Mouse (Mus musculus) heart, embryonic 14.5 days (tissue): ENCODE data around the gene Spib. TPM values are rescaled to one million over a fixed set of nuclear protein-coding genes. Genes with fewer than 3 reads are reported as not detected.

ENCODE experiments used
- ATAC-seq: fragments of 200-750 bp; cut with Nextera tagmentation; 2 replicates; pipeline ENCODE4 v1.8.0; 2017; ENCODE audit warnings: low read depth, moderate TSS enrichment; ENCODE audit not compliant: insufficient number of reproducible peaks, insufficient read depth, low FRiP score
- H3K27ac ChIP-seq, 2 experiments: fragments of 200-500 bp in 1 of 2; fragments of 300-500 bp in 1 of 2; sonication (generic) in 1 of 2; replicated peaks in 1 of 2; 2 replicates each; pipeline ENCODE4 v1.5.1; 2012 to 2014; ENCODE audit warnings: low read depth in 2 of 2, low read length in 2 of 2, control low read depth in 1 of 2, mild to moderate bottlenecking in 1 of 2, mixed read lengths in 1 of 2; ENCODE audit not compliant: control insufficient read depth in 1 of 2, insufficient read depth in 1 of 2
- H3K27me3 ChIP-seq: fragments of 300-500 bp; sonication (generic); 2 replicates; pipeline ENCODE4 v1.6.1; 2014; ENCODE audit warnings: mild to moderate bottlenecking, low read length, control low read depth; ENCODE audit not compliant: control insufficient read depth, insufficient read depth
- H3K36me3 ChIP-seq: fragments of 300-500 bp; sonication (generic); 2 replicates; pipeline ENCODE4 v1.6.1; 2014; ENCODE audit warnings: mild to moderate bottlenecking, control low read depth, low read length, mixed read lengths; ENCODE audit not compliant: control insufficient read depth, insufficient read depth
- H3K4me1 ChIP-seq, 2 experiments: fragments of 200-500 bp in 1 of 2; fragments of 300-500 bp in 1 of 2; sonication (generic) in 1 of 2; 2 replicates each; pipeline ENCODE4 v1.6.1; 2012 to 2014; ENCODE audit warnings: low read length in 2 of 2, control low read depth in 1 of 2, mixed read lengths in 1 of 2; ENCODE audit not compliant: control insufficient read depth in 2 of 2, insufficient read depth in 2 of 2
- H3K4me2 ChIP-seq: fragments of 300-500 bp; sonication (generic); 2 replicates; pipeline ENCODE4 v1.6.1; 2014; ENCODE audit warnings: mild to moderate bottlenecking, low read length
- H3K4me3 ChIP-seq, 2 experiments: fragments of 200-500 bp in 1 of 2; fragments of 300-500 bp in 1 of 2; sonication (generic) in 1 of 2; 2 replicates each; pipeline ENCODE4 v1.5.1; 2012 to 2014; ENCODE audit warnings: low read length in 2 of 2, mild to moderate bottlenecking in 2 of 2, control low read depth in 1 of 2, low read depth in 1 of 2, moderate library complexity in 1 of 2; ENCODE audit not compliant: control insufficient read depth in 1 of 2, insufficient read depth in 1 of 2
- H3K9ac ChIP-seq: fragments of 300-500 bp; sonication (generic); 2 replicates; pipeline ENCODE4 v1.6.1; 2014; ENCODE audit warnings: mild to moderate bottlenecking, low read length
- H3K9me3 ChIP-seq: fragments of 300-500 bp; sonication (generic); 2 replicates; pipeline ENCODE4 v1.6.1; 2016; ENCODE audit warnings: low read length, control low read depth; ENCODE audit not compliant: control insufficient read depth
- WGBS: fragments of 180-500 bp; shearing (Covaris S2); extraction: QIAGEN DNeasy Blood & Tissue Kit; methylation state at CpG from one replicate; pipeline ENCODE4 v1.1.7; 2014; 5-methylcytosine and 5-hydroxymethylcytosine counted together
- polyA plus RNA-seq: library from polyadenylated mRNA; unstranded; fragments of >200 nt; fragmentation: Nextera tagmentation; extraction: Ambion mirVana; gene quantifications from 2 replicates; pipeline ENCODE4 v1.2.1, GENCODE M21; 2014

The Spib gene
- polyA plus RNA-seq, 1 experiment from 2014 or later, result not detected

DNA sequence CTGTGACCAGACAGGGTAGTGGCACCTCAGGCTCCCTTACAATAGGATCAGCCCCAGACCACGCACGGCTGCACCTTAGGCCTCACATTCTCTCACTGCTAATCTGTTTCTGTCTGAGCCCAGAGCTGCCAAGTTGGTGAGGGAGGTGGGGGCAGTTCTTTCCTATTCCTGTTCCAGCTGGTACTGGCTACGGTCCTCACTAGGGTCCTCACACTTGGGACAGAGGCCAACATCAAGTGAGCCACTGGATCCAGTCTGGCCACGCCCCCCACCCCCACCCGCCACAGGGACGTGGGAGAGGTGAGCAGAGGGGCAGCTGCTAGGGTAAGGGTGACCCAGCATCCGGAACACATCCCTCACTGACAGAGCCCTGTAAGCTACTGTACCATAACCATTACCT is 5.1 kb upstream of the Spib start:
- no peaks in the 10 kb centered on the region for H3K27me3 ChIP-seq
- no peak overlapping the region for H3K4me3 ChIP-seq
- H3K4me2 ChIP-seq, result no peak overlapping the region
- no peaks in the 10 kb centered on the region for H3K9me3 ChIP-seq
- ATAC-seq, result no peak
- WGBS, result 67% methylated on average over 7 of the region's 7 CpGs
- peaks cover 95% of the 10 kb centered on the region for H3K36me3 ChIP-seq
- no peak overlapping the region; a peak in 1 of 4 replicates for H3K27ac ChIP-seq
- H3K9ac ChIP-seq, result no peak overlapping the region
- H3K4me1 ChIP-seq, result peaks cover 2 to 10% of the 10 kb centered on the region in 2 experiments; a peak in 1 of 4 replicates

DNA sequence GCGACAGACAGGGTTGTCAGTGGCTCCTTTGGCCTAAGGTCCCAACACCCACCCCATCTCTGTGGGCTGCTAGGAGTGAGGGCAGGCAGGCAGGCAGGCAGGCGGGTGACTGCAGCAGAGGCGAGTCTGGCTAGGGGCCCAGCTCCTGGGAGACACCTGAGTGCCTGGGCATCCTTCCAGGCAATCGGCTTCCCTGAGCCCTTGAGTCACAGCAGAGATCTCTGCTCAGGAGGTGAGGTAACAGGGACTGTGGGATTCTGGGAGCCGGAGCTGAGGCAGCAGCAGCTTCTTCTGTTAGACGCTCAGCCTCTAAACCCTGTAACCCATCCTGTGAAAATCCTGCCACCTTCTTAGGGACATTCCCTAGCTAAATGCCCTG is 4.7 kb upstream of the Spib start:
- 57% methylated on average over 6 of the region's 6 CpGs for WGBS
- ATAC-seq, result no peak
- H3K9me3 ChIP-seq, result no peaks in the 10 kb centered on the region
- peaks cover 90% of the 10 kb centered on the region for H3K36me3 ChIP-seq
- H3K4me1 ChIP-seq, result peaks cover 2 to 10% of the 10 kb centered on the region in 2 experiments; a peak in 1 of 4 replicates
- no peak overlapping the region for H3K9ac ChIP-seq
- no peak overlapping the region for H3K4me2 ChIP-seq
- H3K27me3 ChIP-seq, result no peaks in the 10 kb centered on the region
- H3K27ac ChIP-seq, result no peak overlapping the region; a peak in 1 of 4 replicates
- no peak overlapping the region for H3K4me3 ChIP-seq

DNA sequence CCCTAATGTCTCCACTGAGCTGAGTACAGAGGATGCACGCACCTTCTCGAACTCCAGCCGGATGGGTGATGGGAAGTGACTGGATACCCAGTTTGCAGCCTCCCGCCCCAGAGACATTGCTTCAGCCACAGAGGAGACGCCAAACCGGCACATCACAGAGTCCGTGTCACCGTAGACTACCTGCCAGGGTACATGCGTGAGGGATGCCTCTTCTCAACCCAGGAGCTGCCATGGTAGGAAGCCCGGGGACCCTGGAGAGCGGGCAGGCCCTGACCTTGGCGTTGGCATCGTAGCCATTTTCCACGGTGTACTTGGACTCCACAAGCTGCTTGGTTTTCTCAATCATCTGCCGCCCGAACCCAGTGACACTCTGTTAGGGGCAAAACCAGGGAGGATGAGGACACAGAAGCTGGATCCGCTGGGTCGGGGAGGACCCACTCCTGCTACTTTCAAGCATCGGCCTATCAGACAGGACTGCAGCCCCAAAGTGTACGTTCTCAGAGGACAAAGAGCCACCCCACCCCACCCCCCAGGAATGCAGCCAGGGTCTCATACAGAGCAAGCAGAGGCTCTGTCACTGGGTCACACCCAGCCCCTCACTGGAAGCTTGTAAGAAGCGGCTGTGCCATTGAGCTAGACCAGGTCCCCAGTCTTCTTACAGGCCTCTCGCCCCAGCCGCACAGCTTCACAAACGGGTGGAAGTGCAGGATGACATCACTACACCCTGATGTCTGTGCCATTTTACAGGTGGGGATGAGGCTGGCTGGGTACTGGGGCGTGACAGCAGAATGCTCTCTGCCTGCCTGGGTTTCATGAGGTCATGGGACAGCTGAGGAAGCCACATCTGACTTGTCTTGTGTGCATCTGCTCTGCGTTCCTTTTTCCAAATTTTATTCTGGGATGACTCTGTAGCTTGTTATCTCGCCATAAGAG is 4.1 kb upstream of the Spib start:
- WGBS, result 87% methylated on average over 27 of the region's 27 CpGs
- Histone ChIP-seq H3K4me2 (no peak overlapping the region), H3K27me3 (no peaks in the 10 kb centered on the region), H3K36me3 (peaks cover 84% of the 10 kb centered on the region), H3K4me1 (peaks cover 2 to 10% of the 10 kb centered on the region in 2 experiments; a peak in 1 of 4 replicates), H3K4me3 (no peak overlapping the region), H3K27ac (no peak overlapping the region), H3K9ac (no peak overlapping the region), H3K9me3 (no peaks in the 10 kb centered on the region)
- ATAC-seq, result no peak

DNA sequence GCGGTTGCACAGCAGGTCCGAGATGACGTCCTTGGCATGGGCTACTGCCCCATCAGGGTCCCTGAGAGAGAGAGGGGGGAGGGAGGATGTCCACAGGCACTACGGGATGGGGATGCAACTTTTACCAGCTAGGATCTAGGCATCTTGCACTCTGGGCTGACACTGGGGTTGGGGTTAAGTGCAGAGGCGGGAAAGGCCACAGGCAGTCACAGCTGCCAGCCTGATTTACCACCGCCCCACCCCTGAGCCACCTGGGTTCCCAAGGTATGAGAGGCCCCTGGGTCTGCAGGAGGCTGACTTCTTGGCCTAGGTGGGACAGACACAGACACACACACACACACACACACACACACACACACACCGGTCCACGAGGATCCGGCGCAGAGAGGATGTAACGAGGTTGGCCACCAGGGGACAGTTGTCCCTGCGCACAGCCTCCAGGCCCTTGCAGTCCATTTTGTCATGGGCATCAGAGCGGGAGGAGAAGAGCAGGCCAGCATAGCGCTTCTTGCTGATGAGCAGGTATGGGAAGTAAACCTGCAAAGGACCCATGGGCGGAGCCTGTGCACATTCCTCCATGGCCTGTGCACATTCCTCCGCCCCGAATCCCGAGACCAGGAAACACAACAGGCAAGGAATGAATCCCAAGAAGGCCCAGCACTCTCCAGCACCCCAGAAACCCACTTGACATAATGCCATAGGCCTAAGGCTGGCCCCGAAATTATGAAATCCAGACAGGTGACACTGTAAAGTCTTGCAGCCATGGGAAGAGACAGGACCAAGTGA is 3.0 kb upstream of the Spib start:
- no peak overlapping the region for H3K4me3 ChIP-seq
- H3K9me3 ChIP-seq, result no peaks in the 10 kb centered on the region
- H3K36me3 ChIP-seq, result peaks cover 73% of the 10 kb centered on the region
- H3K9ac ChIP-seq, result no peak overlapping the region
- no peak overlapping the region for H3K27ac ChIP-seq
- H3K27me3 ChIP-seq, result 0 out of 2 replicates have a peak, but pooled peaks cover 4% of the 10 kb centered on the region
- H3K4me2 ChIP-seq, result no peak overlapping the region
- peaks cover 2 to 10% of the 10 kb centered on the region in 2 experiments; a peak in 1 of 4 replicates for H3K4me1 ChIP-seq
- no peak for ATAC-seq
- WGBS, result 87% methylated on average over 19 of the region's 19 CpGs

DNA sequence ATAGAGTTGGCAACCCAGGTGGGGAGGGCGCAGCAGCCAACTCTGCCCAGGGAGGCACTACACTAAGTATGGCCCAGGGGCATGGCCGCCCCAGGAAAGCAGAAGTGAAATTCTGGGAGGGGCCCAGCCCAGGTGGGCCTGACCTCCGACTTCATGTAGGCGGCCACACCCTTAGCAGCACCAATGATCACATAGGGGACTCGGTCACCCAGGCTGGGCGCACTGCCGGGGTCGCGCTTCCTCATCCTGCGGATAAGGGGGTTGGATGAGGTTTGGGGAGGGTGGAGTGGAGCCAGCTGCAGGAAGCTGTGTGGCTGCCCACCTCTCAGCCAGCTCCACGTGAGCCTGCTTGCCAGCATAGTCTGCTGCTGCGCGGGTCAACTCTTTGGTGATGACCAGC is 2.4 kb upstream of the Spib start:
- 90% methylated on average over 13 of the region's 13 CpGs for WGBS
- Histone ChIP-seq H3K36me3 (peaks cover 67% of the 10 kb centered on the region), H3K9ac (no peak overlapping the region), H3K4me3 (no peak overlapping the region), H3K4me2 (no peak overlapping the region), H3K9me3 (no peaks in the 10 kb centered on the region), H3K27ac (no peak overlapping the region), H3K27me3 (peaks cover 6% of the 10 kb centered on the region), H3K4me1 (peaks cover 2 to 10% of the 10 kb centered on the region in 2 experiments; a peak in 1 of 4 replicates)
- no peak for ATAC-seq

DNA sequence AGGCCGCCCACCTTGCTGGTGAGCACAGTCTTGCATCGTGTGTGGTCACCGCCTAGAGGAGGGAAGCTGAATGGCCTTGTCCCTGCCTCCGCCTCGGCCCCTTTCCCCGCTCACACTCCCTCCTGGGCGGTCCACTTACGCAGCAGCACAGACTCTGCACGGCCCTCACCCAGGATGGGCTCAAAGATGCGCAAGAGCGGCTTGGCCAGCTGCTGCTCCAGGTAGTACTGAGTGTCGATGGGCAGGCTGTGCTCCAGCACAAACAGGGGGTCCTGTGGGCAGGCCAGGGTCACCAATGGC is 1.8 kb upstream of the Spib start:
- no peak overlapping the region for H3K4me3 ChIP-seq
- peaks cover 61% of the 10 kb centered on the region for H3K36me3 ChIP-seq
- no peak overlapping the region for H3K27ac ChIP-seq
- H3K27me3 ChIP-seq, result peaks cover 12% of the 10 kb centered on the region
- H3K4me1 ChIP-seq, result peaks cover 2 to 10% of the 10 kb centered on the region in 2 experiments; a peak in 2 of 4 replicates
- 79% methylated on average over 12 of the region's 12 CpGs for WGBS
- no peak overlapping the region for H3K4me2 ChIP-seq
- H3K9me3 ChIP-seq, result no peaks in the 10 kb centered on the region
- H3K9ac ChIP-seq, result no peak overlapping the region
- ATAC-seq, result no peak

DNA sequence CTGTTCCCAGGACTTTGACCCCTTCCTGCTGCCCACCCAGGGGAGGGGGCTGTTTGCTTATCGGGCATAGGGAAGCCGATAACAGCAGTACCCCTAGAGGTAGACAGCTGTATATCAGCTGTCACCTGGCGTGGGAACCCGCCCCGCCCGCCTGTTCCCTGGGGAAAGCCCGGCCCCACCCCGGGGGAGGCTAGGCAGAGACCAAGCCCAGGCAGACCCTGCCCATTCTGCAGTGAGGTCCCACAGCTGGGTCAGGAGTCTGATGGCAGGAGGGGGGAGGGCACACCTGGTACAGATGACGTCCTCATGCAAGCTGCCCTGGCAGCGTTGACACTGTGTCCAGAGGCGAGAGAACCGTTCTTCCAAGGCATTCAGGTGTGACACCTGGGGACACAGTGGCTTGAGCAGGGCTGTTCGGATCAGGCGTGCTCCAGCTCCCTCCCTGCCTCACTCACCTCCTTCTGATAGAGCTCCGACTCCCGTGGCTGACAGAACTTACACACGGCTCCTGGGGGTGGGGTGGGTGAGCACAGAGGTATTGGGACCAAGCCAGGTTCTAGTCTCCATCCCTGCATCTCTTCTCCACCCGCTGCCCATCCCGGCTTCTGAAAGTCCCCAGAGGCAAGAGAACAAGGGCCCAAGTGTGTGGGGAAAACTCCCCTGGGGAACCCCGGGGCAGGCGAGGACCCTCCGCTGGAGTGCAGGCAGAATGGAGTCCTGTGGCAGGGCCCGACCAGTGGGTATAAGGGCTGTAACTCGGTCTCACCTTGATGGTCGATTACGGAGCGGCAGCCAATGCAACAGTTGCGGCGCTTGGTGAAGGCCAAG is 1.3 kb upstream of the Spib start:
- peaks cover 56% of the 10 kb centered on the region for H3K36me3 ChIP-seq
- H3K27me3 ChIP-seq, result peaks cover 14% of the 10 kb centered on the region
- no peak overlapping the region for H3K9ac ChIP-seq
- no peak for ATAC-seq
- H3K9me3 ChIP-seq, result no peaks in the 10 kb centered on the region
- H3K4me3 ChIP-seq, result no peak overlapping the region
- peaks cover 3 to 13% of the 10 kb centered on the region in 2 experiments for H3K4me1 ChIP-seq
- H3K4me2 ChIP-seq, result no peak overlapping the region
- no peak overlapping the region for H3K27ac ChIP-seq
- WGBS, result 84% methylated on average over 29 of the region's 29 CpGs
